Mouse (Mus musculus) thymus, postnatal 36 days (tissue): ENCODE data around the gene Phyhd1.

ENCODE experiments used
- DNase-seq, 2 experiments: peaks; one replicate each; pipeline ENCODE4 v3.0.0; 2022; ENCODE audit warnings: mixed read lengths in 2 of 2

The Phyhd1 gene

DNA sequence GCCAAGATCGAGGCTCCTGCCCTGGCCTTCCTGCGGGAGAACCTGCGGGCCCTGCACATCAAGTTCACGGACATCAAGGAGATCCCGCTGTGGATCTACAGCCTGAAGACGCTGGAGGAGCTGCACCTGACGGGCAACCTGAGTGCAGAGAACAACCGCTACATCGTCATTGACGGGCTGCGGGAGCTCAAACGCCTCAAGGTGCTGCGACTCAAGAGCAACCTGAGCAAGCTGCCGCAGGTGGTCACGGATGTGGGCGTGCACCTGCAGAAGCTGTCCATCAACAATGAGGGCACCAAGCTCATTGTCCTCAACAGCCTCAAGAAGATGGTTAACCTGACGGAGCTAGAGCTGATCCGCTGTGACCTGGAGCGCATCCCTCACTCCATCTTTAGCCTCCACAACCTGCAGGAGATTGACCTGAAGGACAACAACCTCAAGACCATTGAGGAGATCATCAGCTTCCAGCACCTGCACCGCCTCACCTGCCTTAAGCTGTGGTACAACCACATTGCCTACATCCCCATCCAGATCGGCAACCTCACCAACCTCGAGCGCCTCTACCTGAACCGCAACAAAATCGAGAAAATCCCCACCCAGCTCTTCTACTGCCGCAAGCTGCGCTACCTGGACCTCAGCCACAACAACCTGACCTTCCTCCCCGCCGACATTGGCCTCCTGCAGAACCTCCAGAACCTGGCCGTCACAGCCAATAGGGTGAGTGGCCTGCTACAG lies 9.2 kb upstream of the Phyhd1 start:
- no peak for DNase-seq

GRCm38 (mm10) chr2:30257699-30258460 lies 8.1 kb upstream of the Phyhd1 start:
- no peak for DNase-seq

DNA sequence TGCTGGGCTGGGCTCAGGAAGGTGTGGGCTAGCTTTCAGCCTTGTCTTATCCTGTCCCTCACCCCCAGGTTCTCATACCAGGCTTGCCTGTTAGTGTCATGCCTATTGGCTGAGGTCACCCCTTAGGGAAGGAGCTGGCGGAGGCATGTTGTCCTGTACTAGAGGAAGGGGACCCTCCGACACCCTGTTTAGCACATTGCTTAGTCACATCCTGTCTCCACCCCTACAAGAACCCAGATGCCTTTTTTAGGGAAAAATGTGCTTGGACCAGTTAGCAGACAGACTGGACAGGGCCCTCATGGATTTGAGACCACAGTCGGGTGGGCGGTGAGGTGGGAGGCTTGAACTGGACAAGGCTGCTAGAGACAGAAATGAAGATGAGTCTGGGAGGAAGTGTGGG lies 7.4 kb upstream of the Phyhd1 start:
- DNase-seq, result no peak

- DNase-seq, result no peak
These were observed 6.6 kb upstream of the Phyhd1 start for GRCm38 (mm10) chr2:30259131-30260064.

- DNase-seq, result no peak
These were observed 4.8 kb upstream of the Phyhd1 start for GRCm38 (mm10) chr2:30261064-30261736.

- DNase-seq, result no peak
These were observed 3.8 kb upstream of the Phyhd1 start for GRCm38 (mm10) chr2:30261921-30262839.

DNA sequence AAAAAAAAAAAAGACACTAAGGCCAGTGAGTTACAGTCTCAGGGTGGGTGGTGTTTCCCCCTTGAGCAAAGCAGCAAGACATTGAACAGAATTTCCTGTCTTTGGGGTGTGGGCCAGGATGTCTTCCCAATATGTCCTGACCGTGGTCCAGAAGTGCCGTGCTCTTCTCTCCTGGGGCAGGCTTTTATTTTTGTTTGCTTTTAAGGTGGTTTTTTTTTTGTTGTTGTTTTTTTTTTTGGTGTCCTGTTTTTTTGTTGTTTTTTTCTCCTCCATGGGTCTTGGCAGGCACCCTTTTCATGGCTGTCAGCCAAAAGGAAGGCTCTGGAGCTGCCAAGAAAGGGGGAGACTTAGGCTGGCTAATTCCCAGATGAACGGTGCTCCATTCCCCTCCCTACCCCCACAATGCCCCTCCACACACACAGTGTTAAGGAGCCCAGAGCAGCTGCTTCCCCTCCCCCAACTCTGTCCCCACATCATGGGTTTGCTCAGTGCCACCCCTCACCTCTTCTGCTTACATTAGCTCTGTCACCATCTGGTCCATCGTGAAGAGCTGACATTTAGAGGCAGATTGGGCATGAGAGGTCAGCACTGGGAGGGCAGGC lies 3.1 kb upstream of the Phyhd1 start:
- no peak for DNase-seq

DNA sequence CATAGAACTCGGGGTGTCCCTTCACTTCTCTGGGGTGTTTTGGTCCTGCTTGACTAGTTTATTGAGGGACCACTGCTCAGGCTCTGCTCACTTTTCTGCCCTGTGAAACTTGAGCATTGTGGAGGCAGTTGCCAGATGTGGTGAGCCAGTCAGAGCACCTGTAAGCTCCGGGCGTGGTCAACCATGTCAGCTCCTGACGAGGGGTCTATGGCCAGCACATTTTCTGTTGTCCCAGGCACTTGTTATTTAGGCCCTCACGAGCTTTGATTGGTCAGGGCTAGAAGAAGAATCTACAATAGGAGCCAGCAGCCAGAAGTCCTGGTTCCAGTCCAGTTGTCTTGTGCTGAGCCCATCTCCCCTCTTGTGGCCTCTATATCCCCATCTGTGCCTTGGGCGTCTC lies 2.2 kb upstream of the Phyhd1 start:
- no peak for DNase-seq

- no peak for DNase-seq
These were observed 1.1 kb upstream of the Phyhd1 start for GRCm38 (mm10) chr2:30264671-30265519.

- DNase-seq, result no peak
These were observed 464 bp downstream of the Phyhd1 start for GRCm38 (mm10) chr2:30266392-30266941.

DNA sequence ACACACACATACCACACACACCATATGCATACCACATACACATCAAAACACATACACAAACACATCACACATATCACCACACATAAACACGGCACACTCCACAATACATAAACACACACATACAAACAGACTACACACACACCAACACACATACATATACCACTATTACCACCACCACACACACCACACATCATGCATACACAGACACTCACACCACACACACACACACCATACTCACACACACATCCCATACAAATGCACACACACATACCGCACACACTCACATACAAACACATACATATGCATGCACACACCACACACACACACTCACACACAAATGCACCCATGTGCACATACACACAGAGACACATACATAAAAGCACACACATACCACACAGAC lies 1.5 kb downstream of the Phyhd1 start:
- no peak for DNase-seq

DNA sequence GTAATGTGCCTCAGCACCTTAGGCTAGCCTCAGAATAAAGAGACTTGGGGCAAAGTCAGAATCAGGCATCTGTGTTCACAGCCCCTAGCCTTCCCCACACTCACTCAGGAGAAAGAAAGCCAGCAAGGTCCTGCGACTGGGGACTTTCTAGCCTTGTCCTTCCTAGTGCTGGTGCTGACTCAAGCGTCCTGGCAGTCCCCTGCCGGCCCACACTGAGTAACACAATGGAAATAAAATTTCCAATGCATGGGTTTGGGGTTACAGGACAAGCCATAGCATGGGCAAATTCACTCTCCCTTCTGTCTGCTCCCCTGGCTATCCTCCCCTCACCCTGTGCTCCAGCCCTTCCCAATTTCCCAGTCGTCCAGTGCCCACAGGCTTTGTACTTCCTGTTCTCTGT lies 2.4 kb downstream of the Phyhd1 start:
- DNase-seq, result no peak

DNA sequence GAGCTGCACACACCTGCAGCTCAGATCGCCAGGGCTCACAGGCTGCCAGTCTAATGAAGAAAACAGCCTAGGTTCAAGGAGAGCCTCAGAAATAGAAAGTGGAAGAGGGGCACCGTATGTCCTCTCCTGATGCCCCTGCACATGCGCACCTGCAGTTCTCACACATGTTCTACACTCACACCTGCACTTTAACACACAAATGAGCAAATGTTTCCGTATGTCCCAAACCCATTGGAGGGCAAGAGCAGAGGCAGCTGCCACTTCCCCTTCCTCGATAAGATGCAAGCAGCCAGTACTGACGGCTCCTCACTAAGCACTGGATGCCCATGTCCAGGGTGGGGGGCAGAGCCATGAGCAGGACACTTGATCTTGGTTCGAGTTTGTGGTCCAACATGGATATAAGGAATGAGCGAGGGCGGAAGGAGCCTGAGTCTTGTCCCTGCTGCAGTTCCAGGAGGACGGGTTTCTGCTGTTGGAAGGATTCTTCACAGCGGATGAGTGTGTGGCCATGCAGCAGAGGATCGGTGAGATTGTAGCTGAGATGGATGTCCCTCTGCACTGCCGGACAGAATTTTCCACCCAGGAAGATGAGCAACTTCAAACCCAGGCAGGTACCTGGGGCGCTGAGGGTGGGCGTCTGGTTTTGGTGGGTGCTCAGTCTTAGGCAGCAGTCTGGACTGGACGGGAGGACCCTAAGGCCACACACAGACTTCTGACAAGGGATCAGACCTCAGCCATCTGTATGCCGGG lies 3.4 kb downstream of the Phyhd1 start:
- no peak for DNase-seq

- DNase-seq, result peak; percentile 33 to 34
These were observed 4.1 kb downstream of the Phyhd1 start for GRCm38 (mm10) chr2:30270134-30270533.

DNA sequence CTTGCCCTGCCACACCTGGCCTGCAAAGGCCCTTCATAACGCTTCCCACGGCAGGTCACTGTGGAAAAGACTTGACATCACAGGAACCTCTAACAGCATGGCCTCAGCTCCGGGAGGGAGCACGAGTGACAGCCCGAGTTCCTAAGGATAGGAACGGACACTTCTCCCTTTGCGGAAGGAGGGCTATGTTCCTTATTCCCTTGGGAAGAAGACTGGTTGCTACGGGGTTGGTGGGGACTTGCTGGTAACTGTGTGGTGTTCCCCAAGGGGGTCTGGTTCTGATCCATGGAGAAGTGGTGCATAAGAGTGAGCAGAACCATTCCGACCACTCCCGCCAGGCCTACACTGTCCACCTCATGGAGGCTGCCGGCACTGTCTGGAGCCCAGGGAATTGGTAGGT lies 14.7 kb downstream of the Phyhd1 start, which contains the start of gene Gm28038:
TSS of gene Gm28038 (plus strand) at position 301 of the 400 bp plus-strand sequence.
- DNase-seq, result no peak

DNA sequence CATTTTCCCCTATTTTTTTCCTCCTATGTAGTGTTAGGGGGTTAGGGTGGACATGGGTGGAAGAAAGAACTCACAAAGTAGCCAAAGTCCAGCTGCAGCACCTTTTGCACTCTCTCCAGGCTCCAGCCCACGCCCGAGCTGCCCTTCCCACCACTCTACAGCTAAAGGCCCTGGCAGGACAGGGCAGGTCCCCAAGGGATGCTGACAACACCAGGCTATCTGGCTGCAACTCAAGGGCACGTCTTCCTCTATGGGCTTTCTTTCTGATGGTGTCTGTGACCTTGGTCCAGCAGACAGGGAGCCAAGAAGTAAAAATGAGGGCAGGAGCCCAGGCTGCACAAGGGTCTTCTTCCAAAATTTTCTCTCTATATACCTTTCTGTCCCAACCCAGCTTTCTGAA lies 15.6 kb downstream of the Phyhd1 start:
- no peak for DNase-seq

GRCm38 (mm10) chr2:30283193-30283592 lies 17.2 kb downstream of the Phyhd1 start:
- no peak for DNase-seq

- no peak for DNase-seq
These were observed 19.0 kb downstream of the Phyhd1 start for GRCm38 (mm10) chr2:30285004-30285403.
